Mouse (Mus musculus): ENCODE measurements at regions not wholly inside any gene's neighbourhood (a gene's known extent, or its start where the extent isn't known, plus 50 kb on each side); places are given as distances from the start of the nearest gene placed in this dataset.
A peak's percentile ranks its signal among the peaks of the same experiment; 100 is the strongest.

- no peak for DNase-seq
Measured at GRCm38 (mm10) chr10:74722971-74723370, 244.0 kb upstream of the Gnaz start.

DNA sequence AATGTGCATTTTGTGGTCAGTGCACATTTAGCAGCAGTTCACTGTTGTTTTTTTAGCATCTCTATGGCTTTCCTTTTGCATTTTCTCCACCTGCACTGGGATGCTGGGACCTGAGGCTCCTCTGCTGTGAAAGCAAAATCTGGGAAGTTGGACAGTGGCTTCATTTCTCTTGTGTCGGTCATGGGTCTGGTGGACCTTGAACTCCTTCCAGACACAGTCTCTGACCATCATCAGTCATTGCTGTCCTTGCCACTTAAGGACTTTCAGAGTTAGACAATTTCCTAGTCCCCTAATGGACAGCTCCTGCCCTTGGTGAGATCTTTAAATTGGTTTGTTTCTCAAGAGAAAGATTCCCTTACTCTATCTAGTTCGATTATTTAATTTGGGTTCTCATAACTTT lies 217.5 kb upstream of the Gnaz start:
- DNase-seq: no peak

DNA sequence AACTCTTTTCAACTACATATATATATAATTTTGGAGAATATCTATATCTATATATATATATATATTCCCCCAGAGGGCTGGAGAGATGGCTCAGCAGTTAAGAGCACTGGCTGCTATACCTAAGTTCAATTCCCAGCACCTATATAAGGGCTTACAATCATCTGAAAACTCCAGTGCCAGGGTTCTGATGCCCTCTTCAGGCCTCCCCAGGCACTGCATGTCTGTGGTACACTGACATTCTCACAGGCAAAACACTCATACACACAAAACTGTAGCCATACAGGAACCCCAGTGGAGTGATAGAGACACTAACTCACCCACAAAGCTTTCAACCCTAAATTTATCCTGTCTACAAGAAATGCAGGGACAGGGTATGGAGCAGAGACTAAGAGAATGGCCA lies 216.1 kb upstream of the Gnaz start:
- DNase-seq: no peak

DNA sequence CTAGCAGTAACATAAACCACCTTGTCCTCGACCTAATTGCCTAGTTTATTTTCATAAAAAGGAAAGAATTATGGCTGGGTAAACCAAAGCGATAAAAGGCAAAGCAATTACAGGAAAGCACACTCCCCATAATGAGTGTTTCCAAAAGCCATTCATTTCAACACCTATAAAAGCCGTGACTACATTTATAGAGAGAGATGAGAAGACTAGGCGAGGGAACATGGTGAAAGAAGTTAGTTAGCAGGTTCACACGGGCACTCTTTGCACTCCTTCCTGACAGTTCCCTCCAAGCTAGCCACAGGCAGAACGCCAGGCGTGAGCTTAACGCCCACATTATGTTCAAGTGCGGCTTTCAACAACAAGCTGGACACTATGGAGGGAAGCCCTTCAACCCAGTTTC lies 206.2 kb upstream of the Gnaz start:
- no peak for DNase-seq

DNA sequence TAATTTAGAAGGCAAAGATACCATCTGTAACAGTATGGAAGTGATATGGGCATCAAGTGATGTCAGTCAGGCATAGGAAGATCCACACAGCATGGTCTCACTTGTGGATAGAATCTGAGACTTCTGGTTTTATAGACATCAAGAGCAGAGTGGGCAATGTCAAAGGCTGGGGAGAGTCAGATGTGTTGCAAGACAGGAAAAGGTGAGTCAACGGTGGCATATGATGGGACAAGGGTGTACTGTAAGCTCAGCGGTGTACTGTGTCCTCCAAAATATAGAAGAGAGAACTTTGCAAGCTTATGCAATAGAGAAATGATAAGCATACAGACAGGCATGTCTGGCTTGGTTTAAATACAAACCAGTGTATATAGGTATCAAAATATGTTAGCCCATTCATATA lies 177.7 kb upstream of the Gnaz start:
- no peak for DNase-seq

DNA sequence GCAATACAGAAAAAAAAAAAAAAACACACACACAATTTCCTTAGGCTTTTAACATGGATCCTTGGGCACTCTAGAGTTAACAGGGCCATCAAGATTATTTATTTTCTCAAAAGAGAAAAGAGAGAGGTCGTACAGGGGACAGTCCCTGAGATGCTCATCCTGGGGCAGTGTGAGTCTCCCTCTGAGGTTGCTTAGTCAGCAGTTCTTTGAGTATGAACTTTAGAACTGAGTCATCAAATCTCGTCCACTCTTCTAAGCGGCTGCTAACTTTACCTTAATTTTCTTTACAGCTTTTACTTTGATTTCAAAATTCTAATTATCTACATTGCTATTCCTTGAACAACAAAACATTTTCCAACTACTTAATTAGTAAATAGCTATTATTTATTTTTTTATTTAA lies 177.0 kb upstream of the Gnaz start:
- DNase-seq: no peak

DNA sequence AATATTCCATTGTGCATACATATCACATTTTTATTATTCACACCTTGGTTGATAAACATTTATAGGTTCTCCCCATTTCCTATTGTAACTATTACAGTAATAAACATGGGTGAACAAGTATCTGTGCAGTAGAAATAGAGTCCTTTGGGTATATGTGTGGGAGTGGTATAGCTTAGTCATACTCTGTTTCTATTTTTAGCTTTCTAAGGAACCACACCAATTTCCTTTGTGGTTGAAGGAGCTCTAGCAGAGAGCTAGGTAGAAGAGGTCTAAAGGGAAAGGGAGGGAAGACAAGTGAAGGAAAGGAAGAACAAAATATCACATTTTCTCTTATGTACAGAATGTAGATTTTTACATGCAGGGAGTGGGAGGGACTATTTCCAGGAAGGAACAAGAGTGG lies 143.6 kb upstream of the Gnaz start:
- DNase-seq: no peak

DNA sequence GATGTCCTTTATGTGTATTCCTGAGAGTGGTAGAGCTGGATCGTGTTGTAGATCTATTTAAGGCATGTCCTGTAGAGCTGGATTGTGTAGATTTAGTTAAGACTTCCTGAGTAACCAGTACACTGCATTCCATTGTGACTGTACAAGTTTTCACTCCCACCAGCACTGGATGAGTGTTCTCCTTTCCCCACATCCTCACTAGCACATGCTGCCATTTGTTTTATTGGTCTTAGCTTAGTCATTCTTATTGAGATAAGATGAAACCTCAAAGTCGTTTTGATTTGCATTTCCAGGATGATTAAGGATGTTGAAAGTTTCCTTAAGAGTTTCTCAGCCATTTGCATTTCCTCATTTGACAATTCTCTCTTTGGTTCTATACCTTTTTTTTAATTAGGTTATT lies 132.6 kb upstream of the Gnaz start:
- no peak for DNase-seq

DNA sequence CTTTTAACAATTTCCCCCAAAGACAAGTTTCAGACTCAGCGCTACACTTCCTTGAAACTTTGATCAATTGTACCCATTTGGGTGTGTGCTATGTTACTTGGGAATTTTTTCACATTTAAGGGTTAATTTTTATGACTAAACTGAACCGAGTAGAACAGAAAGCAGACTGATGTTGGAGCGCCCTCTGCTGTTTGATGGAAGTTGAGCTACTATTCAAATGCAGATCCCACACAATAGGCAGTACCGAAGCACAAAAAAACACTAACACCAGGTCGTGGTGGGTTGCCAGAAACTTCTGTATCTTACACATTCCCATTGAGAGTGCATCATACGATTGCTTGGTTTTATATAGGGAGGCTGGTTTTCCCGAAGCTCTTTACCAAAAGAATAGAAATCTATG lies 118.6 kb upstream of the Gnaz start:
- DNase-seq: peak in 1 of 2 experiments; percentile 32

DNA sequence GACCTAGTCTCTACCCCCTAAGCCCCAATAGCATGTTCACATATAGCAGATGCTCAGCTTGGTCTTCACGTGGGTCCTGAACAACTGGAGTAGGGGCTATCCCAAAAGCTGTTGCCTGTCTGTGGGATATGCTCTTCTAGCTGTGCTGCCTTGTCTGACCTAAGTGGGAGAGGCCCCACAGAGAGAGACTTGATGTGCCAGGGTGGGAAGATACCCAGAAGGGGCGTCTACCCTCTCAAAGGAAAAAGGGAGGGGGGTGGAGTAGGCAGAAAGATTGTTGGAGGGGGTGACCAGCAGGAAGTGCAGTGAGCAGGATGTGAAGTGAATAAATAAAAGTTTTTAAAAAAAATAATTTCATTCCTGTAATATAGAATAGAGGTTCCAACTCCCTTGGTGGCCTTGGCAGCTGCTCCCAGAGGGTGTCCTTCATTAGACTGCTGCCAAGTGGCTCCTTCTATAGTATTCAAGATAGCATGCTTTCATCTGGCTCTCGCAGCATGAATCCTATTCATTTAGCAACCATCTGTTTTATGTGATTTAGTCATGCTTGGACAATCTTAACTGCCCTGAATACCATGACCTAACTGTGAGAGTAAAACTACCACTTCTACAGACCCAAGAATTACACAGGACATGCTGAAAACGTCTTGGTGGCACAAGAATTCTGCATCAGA lies 111.8 kb upstream of the Gnaz start:
- DNase-seq: no peak

All from spleen, adult 18-20 months (tissue).